Mouse (Mus musculus): ENCODE data around the gene Relt. TPM values are rescaled to one million over a fixed set of nuclear protein-coding genes. Genes with fewer than 3 reads are reported as not detected.

The Relt gene
- polyA plus RNA-seq, 1 experiment from 2014 or later, result 5.6 TPM

DNA sequence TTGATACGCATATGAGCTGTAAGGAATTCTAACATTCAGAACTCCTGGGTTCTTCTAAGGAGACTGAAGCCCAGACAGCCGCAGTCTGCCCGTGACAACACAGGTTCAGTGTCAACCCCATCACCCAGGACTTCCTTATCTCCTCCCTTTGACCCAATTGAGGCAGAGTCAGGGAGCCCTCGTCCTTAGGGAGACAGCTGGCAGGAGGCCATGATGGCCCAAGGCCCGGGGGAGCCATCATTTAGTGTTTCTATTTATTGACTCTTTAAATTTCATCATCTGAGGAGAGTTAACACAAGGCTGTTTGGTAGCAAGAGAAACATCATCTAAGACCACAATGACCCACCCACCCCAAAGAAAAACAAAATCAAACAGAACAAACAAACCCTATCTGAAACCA lies 8.6 kb upstream of the Relt start:
- WGBS, result 85% methylated on average over 5 of the region's 5 CpGs
- H3K9me3 ChIP-seq, result no peaks in the 10 kb centered on the region
- no peaks in the 10 kb centered on the region for H3K4me1 ChIP-seq (replicated peaks)
- H3K9ac ChIP-seq, result no peak overlapping the region
- no peak overlapping the region for H3K27ac ChIP-seq (replicated peaks)
- no peak overlapping the region for H3K4me3 ChIP-seq
- ATAC-seq (ENCODE audit: low FRiP score, low read depth), result no peak
- no peak overlapping the region for H3K4me2 ChIP-seq
- H3K36me3 ChIP-seq, result peaks cover 9% of the 10 kb centered on the region
- no peaks in the 10 kb centered on the region for H3K27me3 ChIP-seq

DNA sequence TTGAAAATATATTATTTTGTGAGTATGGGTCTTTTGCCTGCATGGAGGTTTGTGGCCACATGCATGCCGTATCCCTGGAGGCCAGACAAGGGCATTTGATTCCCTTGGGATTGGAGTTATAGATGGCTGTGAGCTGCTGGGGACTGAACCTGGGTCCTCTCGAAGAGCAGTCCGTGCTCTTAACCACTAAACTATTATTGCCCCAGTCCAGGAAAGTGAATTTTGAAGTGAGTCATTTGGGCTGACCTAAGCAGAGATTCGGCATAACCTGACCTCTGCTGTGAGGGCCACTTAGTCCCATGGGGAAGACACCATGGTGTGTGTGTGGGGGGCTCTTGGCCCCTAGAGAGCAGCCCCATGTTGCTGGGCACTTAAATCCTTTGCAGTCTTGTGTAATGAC lies 8.1 kb upstream of the Relt start:
- H3K36me3 ChIP-seq, result peaks cover 7% of the 10 kb centered on the region
- H3K4me2 ChIP-seq, result no peak overlapping the region
- H3K9me3 ChIP-seq, result no peaks in the 10 kb centered on the region
- H3K9ac ChIP-seq, result no peak overlapping the region
- 90% methylated on average over 4 of the region's 4 CpGs for WGBS
- H3K27me3 ChIP-seq, result no peaks in the 10 kb centered on the region
- ATAC-seq (ENCODE audit: low FRiP score, low read depth), result no peak
- no peak overlapping the region for H3K27ac ChIP-seq (replicated peaks)
- H3K4me1 ChIP-seq (replicated peaks), result no peaks in the 10 kb centered on the region
- no peak overlapping the region for H3K4me3 ChIP-seq

DNA sequence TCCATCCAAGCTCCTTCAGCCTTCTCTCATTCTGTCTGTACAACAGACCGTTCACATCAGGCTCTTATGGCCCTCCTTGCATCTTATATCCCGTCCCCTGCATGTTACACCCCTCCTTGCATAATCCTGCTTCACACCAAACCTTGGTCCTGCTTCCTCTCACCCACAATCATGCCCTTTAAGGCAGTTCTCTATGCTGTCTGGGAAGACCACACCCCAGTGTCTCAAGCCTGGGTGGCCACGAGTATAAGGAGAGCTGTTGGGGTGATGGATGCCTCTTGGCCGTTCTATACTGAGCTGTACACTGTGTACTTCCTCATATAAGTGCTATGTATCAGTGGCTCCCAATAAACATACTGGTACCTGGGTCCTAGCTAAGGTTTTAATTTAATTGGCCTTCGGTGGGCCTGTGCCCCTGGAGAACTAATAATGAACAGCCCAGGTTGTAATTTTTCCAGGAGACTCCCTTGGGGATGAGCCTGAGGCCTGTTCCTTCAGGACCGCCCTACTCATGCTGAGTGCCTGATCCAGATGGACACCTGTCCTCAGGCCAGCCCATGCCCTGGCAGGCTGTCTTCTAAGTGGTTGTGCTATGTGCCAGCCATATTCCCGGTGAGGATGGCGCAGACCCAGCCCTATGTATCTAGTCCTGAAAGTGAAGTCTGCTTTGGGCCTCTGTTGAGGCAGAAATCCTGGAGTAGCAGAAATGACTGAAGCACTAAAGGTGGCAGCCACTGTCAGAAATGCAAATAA lies 6.8 kb upstream of the Relt start:
- Histone ChIP-seq H3K27me3 (no peaks in the 10 kb centered on the region), H3K4me3 (no peak overlapping the region), H3K4me1 (replicated peaks) (no peaks in the 10 kb centered on the region), H3K36me3 (peaks cover 7% of the 10 kb centered on the region; the same call in 1 of the 2 replicates), H3K27ac (replicated peaks) (no peak overlapping the region), H3K9me3 (no peaks in the 10 kb centered on the region), H3K9ac (no peak overlapping the region), H3K4me2 (no peak overlapping the region)
- WGBS, result 87% methylated on average over 8 of the region's 8 CpGs
- ATAC-seq (ENCODE audit: low FRiP score, low read depth), result peak; percentile 35; the same call in 1 of the 2 replicates

DNA sequence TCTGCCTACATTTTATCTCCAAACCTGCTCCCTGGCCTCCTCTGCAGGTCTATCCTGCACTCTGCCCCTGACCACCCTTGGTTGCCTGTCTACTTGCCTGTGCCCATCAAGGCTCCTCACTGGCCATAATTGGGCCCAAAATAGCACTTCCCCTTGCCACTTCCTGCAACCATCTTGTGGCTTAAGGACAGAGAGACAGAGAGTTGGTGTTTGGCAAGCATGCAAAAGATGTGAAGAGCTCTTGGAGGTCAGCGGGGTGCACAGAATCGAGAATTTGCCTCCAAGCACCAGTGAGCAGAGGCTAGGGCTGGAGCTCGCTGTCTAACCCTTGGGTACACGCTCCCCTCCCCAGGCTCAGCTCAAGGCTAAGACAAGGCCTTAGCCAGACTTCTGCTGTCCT lies 5.3 kb upstream of the Relt start:
- no peaks in the 10 kb centered on the region for H3K27me3 ChIP-seq
- peaks cover 7% of the 10 kb centered on the region; the same call in 1 of the 2 replicates for H3K36me3 ChIP-seq
- ATAC-seq (ENCODE audit: low FRiP score, low read depth), result no peak
- 76% methylated on average over 4 of the region's 4 CpGs for WGBS
- no peak overlapping the region for H3K9ac ChIP-seq
- no peak overlapping the region for H3K4me2 ChIP-seq
- H3K27ac ChIP-seq (replicated peaks), result no peak overlapping the region
- H3K4me3 ChIP-seq, result no peak overlapping the region
- no peaks in the 10 kb centered on the region for H3K9me3 ChIP-seq
- no peaks in the 10 kb centered on the region for H3K4me1 ChIP-seq (replicated peaks)

DNA sequence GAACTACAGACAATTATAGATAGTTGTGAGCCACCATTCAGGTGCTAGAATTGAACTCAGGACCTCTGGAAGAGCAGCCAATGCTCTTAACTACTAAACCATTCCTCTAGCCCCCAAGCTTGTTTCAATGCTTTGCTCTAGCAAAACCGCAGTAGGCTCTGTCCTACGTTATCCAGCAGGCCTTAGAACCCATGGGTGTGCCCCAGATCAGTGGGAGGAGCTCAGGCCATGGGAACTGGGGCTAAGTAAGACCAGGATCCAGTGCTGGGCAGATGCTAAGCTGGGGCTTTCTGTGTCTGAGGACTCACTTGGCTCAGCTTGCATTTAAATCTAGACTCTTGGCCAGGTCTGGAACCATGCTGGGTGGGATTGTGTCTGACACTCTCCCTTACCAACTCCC lies 4.3 kb upstream of the Relt start:
- whole genome bisulfite sequencing, result 63% methylated on average over 2 of the region's 2 CpGs
- Histone ChIP-seq H3K4me1 (replicated peaks) (peaks cover 1% of the 10 kb centered on the region; the same call in 1 of the 2 replicates), H3K4me3 (no peak overlapping the region), H3K9me3 (no peaks in the 10 kb centered on the region), H3K4me2 (no peak overlapping the region), H3K27me3 (no peaks in the 10 kb centered on the region), H3K27ac (replicated peaks) (no peak overlapping the region), H3K9ac (no peak overlapping the region), H3K36me3 (0 out of 2 replicates have a peak, but pooled peaks cover 2% of the 10 kb centered on the region)
- no peak for ATAC-seq (ENCODE audit: low FRiP score, low read depth)

DNA sequence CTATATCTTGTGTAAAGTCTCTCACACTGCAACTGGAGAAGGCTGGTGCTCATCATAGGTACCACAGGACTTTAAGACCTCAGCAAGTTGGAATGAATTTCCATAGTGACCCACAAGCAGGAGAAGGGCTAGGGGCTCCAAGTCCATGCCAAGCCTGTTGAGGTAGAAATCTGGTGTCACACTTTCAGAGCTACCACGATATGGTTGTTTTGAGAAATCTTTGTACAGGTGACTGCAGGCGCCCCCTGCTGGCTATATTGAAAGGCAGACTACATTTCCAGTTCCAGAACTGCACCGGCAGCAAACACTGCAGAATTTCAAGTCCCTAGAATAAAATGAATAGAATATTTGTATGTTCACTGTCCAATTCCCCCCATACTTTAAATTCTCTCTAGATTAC lies 3.4 kb upstream of the Relt start:
- ATAC-seq (ENCODE audit: low FRiP score, low read depth), result no peak
- Histone ChIP-seq H3K36me3 (no peaks in the 10 kb centered on the region), H3K27ac (replicated peaks) (no peak overlapping the region), H3K9me3 (no peaks in the 10 kb centered on the region), H3K4me1 (replicated peaks) (peaks cover 10% of the 10 kb centered on the region), H3K4me3 (no peak overlapping the region), H3K27me3 (no peaks in the 10 kb centered on the region), H3K9ac (no peak overlapping the region), H3K4me2 (no peak overlapping the region)
- 10% methylated on average over 3 of the region's 3 CpGs for WGBS

DNA sequence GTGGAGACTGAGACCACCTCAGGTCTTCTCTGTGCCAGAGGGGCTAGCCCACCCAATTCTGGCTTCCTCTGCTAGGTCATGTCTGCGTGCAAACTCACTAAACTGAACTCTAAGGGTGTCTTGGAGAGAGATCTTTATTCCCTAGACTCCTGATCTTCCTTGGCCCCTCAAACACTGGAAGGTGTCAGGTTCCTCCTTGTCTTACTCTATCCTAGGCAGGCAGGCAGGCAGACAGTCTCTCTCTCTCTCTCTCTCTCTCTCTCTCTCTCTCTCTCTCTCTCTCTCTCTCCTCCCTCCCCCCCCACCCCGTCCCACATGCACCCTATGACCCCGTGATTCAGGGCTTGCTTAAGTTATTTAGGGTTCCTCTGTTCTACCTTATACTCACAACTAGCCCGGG lies 893 bp downstream of the Relt start:
- no peaks in the 10 kb centered on the region for H3K27me3 ChIP-seq
- H3K9me3 ChIP-seq, result no peaks in the 10 kb centered on the region
- no peak overlapping the region for H3K27ac ChIP-seq (replicated peaks)
- no peak for ATAC-seq (ENCODE audit: low FRiP score, low read depth)
- H3K9ac ChIP-seq, result peak overlapping the region; percentile 82
- H3K36me3 ChIP-seq, result no peaks in the 10 kb centered on the region
- peak overlapping the region; percentile 88 for H3K4me3 ChIP-seq
- H3K4me1 ChIP-seq (replicated peaks), result peaks cover 12% of the 10 kb centered on the region
- 8% methylated on average over 4 of the region's 4 CpGs for WGBS
- H3K4me2 ChIP-seq, result peak overlapping the region; percentile 97

DNA sequence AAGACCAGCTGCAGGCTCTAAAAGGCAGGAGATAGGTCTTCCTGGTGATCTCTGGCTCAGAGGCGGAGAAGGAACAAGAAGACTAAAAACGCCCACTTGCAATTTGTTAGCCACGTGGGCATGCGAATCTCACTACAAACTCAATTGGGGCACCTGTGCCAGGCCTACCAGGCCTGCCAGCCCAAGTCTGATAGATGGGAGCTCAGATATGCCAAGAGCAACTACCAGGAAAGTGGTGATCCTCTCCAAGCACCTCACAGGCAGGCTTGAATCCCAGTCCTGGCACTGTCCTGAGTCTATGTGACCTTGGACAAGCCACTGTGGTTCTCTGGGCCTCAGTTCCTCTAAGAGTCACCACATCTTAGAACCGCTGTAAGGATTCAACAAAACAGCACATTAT lies 2.0 kb downstream of the Relt start:
- Histone ChIP-seq H3K9me3 (no peaks in the 10 kb centered on the region), H3K9ac (no peak overlapping the region), H3K4me3 (no peak overlapping the region), H3K27me3 (no peaks in the 10 kb centered on the region), H3K4me2 (no peak overlapping the region), H3K36me3 (no peaks in the 10 kb centered on the region), H3K4me1 (replicated peaks) (peaks cover 12% of the 10 kb centered on the region), H3K27ac (replicated peaks) (no peak overlapping the region)
- no peak for ATAC-seq (ENCODE audit: low FRiP score, low read depth)
- 94% methylated on average over 5 of the region's 5 CpGs for WGBS

DNA sequence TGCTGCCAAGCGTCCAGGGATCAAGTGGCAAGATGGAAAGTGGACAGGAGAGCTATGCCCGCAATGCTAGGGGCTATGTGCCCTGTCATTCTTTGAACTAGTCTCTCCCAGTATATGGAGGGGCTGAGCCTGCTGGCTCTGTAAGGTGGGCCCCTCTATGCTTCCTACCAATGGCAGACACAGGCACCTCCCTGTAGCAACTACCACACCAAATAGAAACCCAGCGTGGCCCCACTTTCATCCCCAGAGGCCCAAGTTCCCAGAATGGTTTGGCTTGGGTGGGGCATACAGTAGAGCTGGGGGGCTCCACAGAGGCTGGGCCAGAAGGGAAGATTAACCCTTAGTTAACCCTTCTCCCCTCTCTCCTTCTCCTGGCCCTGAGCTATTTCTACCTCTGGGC lies 2.8 kb downstream of the Relt start:
- 91% methylated on average over 3 of the region's 3 CpGs for WGBS
- Histone ChIP-seq H3K36me3 (no peaks in the 10 kb centered on the region), H3K27ac (replicated peaks) (no peak overlapping the region)

DNA sequence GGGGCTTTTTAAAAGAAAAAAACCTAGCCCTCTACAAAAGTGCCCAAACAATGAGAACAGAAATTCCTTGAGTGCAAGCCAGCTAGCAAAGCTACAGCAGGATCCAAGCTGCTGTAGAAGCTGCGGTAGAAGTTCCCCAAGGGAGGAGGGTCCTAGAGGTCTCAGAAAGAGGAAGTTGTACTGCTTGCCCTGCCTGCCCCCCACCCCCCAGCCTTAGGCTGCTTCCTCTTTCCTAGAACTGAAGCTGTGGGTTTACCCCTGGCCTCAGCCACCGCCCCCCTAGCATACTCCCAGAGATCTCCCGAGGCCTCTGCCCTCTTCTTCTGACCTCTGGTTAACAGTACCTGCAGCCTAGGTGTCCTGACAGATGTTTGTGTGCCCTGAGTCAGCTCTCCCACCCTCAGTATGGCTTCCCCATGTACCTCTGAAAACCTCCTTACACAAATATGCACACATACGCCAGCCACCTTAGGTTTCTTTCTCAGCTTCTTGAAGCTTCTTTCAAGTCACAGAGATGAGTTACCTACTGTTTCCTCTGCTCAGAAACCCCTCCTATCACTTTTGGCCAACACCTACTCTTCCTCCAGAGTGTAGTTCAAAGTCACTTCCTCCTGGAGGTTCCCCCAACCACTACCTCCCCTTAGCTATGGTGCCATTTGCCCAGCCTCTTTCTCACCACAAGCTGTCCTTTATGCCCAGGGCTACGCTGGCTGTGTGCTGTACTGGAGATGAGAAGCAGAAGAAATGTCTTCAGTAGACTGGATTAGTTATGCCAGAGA lies 7.3 kb downstream of the Relt start:
- no peak overlapping the region for H3K27ac ChIP-seq (replicated peaks)
- no peaks in the 10 kb centered on the region for H3K9me3 ChIP-seq
- no peak overlapping the region for H3K9ac ChIP-seq
- no peaks in the 10 kb centered on the region for H3K27me3 ChIP-seq
- ATAC-seq (ENCODE audit: low FRiP score, low read depth), result no peak
- no peak overlapping the region for H3K4me3 ChIP-seq
- no peaks in the 10 kb centered on the region for H3K36me3 ChIP-seq
- 77% methylated on average over 5 of the region's 5 CpGs for WGBS
- H3K4me2 ChIP-seq, result no peak overlapping the region
- H3K4me1 ChIP-seq (replicated peaks), result peaks cover 21% of the 10 kb centered on the region

More for the DNA sequence above, 2.8 kb downstream of the Relt start:
- H3K9ac ChIP-seq, result no peak overlapping the region
- H3K27me3 ChIP-seq, result no peaks in the 10 kb centered on the region
- H3K4me2 ChIP-seq, result no peak overlapping the region
- H3K4me1 ChIP-seq (replicated peaks), result peaks cover 18% of the 10 kb centered on the region
- no peaks in the 10 kb centered on the region for H3K9me3 ChIP-seq
- H3K4me3 ChIP-seq, result no peak overlapping the region
- ATAC-seq (ENCODE audit: low FRiP score, low read depth), result no peak

DNA sequence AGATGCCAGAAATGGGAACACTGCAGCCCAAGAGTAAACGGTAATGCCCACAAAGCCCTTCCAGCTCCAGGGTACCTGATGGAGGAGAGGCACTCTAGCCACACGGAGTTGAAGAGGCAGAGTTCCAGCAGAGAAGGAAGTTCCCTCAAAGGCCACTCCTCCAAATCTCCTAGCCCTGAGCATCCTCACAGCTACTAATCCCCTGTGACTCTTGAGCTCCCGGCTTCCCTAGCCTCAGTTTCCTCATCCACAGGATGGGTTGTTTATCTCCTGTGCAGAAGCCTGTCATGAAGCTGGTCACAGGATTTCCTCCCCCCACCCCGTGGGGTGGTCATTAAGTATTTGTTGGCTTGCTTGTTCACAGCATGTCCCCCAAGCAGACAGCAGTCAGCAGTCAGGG lies 7.9 kb downstream of the Relt start:
- WGBS, result 46% methylated on average over 4 of the region's 4 CpGs
- Histone ChIP-seq H3K27me3 (no peaks in the 10 kb centered on the region), H3K27ac (replicated peaks) (no peak overlapping the region), H3K4me3 (no peak overlapping the region), H3K9ac (no peak overlapping the region), H3K9me3 (no peaks in the 10 kb centered on the region), H3K36me3 (no peaks in the 10 kb centered on the region), H3K4me2 (no peak overlapping the region), H3K4me1 (replicated peaks) (peaks cover 22% of the 10 kb centered on the region)
- no peak for ATAC-seq (ENCODE audit: low FRiP score, low read depth)

DNA sequence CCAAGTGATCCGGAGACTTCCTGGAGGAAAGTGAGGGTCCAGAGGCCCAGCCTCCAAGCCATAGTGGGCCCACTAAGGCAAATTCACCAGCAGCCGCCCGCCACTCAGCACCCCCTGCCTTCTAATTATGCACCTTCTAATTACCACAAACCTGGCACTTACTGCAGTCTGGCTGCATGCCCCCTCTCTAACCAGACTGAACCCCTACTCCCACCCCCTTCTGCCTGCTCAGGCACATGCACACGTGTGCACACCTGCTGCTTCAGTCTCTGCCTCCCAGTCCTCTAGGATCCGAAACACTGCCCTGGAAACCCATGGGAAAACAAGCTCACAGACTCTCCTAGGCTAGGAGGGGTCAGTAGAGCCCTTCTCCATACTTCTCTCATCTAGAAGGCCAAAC lies 8.4 kb downstream of the Relt start:
- no peak for ATAC-seq (ENCODE audit: low FRiP score, low read depth)
- Histone ChIP-seq H3K27ac (replicated peaks) (no peak overlapping the region), H3K9ac (no peak overlapping the region), H3K27me3 (no peaks in the 10 kb centered on the region), H3K4me3 (no peak overlapping the region), H3K4me1 (replicated peaks) (peaks cover 22% of the 10 kb centered on the region), H3K36me3 (no peaks in the 10 kb centered on the region), H3K4me2 (no peak overlapping the region), H3K9me3 (no peaks in the 10 kb centered on the region)
- 72% methylated on average over 5 of the region's 5 CpGs for WGBS

All from hindbrain, embryonic 15.5 days (tissue).